Mouse (Mus musculus): ENCODE measurements around the gene Gm266.

DNA sequence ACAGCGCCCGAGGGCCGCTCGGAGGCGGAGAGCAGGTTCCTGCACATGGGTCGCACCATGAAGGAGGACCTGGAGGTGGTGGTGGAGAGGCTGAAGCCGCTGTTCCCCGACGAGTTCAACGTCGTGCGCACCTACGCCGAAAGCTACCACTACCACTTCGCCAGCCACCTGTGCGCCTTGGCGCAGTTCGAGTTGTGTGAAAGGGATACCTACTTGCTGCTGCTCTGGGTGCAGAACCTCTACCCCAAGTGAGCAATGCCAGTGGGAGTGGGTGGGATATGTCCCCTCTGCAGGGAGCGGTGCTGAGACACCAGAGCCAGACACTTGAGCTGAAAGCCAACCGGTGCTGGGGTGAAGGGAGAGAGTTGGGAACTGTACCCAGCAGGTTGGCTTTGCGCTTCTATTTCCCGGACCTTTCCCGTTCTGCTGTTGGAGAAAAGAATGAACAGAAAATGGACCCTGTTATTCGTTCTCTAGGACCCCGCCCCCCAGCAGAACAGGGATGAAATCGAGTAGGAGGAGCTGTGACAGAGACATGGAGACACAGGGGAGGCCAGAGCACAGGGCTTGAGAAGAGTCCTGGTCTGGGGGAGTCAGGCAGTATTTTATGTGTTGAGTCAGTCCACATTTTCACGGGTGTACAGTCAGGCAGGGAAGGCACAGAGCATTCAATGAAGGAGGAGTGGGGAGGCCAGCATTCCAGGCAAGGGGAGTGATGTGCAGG, 39.6 kb downstream of the Gm266 start:
- TF ChIP-seq CTCF (IDR thresholded peaks at IDR 0.05; ENCODE audit: control insufficient read depth, insufficient read depth, insufficient replicate concordance, low read depth, low read length) (no peak), POLR2A (IDR thresholded peaks at IDR 0.05; ENCODE audit: control insufficient read depth, low read depth, low read length) (no peak)

All from testis, adult 2 months (tissue).